Mouse (Mus musculus) midbrain, embryonic 10.5 days (tissue): ENCODE results near the gene Elavl1. TPM values are rescaled to one million over a fixed set of nuclear protein-coding genes. Genes with fewer than 3 reads are reported as not detected.
A peak's percentile ranks its signal among the peaks of the same experiment; 100 is the strongest.
"Not testable (repeated sequence)": the region's sequence is repeated elsewhere in the genome, so short reads cannot be mapped to it uniquely, and the experiment has no call there.

Experiments used
- DNase-seq: peaks from one replicate; pipeline ENCODE4 v3.0.0-alpha.2; 2017; ENCODE audit warnings: low spot score
- H3K27ac ChIP-seq: fragments of 300-500 bp; sonication (generic); replicated peaks from 2 replicates; pipeline ENCODE4 v1.5.1; 2016; ENCODE audit warnings: mild to moderate bottlenecking
- H3K27me3 ChIP-seq: fragments of 300-500 bp; sonication (generic); 2 replicates; pipeline ENCODE4 v1.6.1; 2016; ENCODE audit warnings: low read depth, mild to moderate bottlenecking; ENCODE audit not compliant: poor library complexity, severe bottlenecking
- H3K36me3 ChIP-seq: fragments of 300-500 bp; sonication (generic); 2 replicates; pipeline ENCODE4 v1.6.1; 2016; ENCODE audit warnings: mild to moderate bottlenecking, moderate library complexity
- H3K4me1 ChIP-seq: fragments of 300-500 bp; sonication (generic); 2 replicates; pipeline ENCODE4 v1.6.1; 2016
- H3K4me3 ChIP-seq: fragments of 300-500 bp; sonication (generic); 2 replicates; pipeline ENCODE4 v1.5.1; 2016; ENCODE audit warnings: mild to moderate bottlenecking, moderate library complexity
- H3K9me3 ChIP-seq: fragments of 300-500 bp; sonication (generic); replicated peaks from 2 replicates; pipeline ENCODE4 v1.6.1; 2016; ENCODE audit warnings: mild to moderate bottlenecking
- WGBS: fragments of 180-500 bp; shearing (Covaris S2); methylation state at CpG from one replicate; pipeline ENCODE4 v1.1.7; 2016; 5-methylcytosine and 5-hydroxymethylcytosine counted together
- polyA plus RNA-seq: library from polyadenylated mRNA; unstranded; fragments of >200 nt; fragmentation: Nextera tagmentation; extraction: Ambion mirVana; gene quantifications from 2 replicates; pipeline ENCODE4 v1.2.1, GENCODE M21; 2016

Gene Elavl1
- polyA plus RNA-seq, 1 experiment from 2014 or later: 364 TPM

GRCm38 (mm10) chr8:4267627-4268026, 57.6 kb downstream of the Elavl1 start:
- Histone ChIP-seq H3K4me3 (no peak overlapping the region), H3K4me1 (no peaks in the 10 kb centered on the region), H3K27ac (no peak overlapping the region), H3K36me3 (peaks cover 99% of the 10 kb centered on the region), H3K27me3 (no peaks in the 10 kb centered on the region), H3K9me3 (no peaks in the 10 kb centered on the region)
- DNase-seq: peak; percentile 28
- WGBS: 81% methylated on average over 15 of the region's 15 CpGs

- WGBS: 92% methylated on average over 15 of the region's 15 CpGs
- Histone ChIP-seq H3K9me3 (no peaks in the 10 kb centered on the region), H3K36me3 (peaks cover 100% of the 10 kb centered on the region), H3K27ac (no peak overlapping the region), H3K4me1 (no peaks in the 10 kb centered on the region), H3K27me3 (no peaks in the 10 kb centered on the region), H3K4me3 (no peak overlapping the region)
- DNase-seq: no peak
Measured at GRCm38 (mm10) chr8:4265160-4265914, 59.9 kb downstream of the Elavl1 start.

GRCm38 (mm10) chr8:4263105-4263791, 62.0 kb downstream of the Elavl1 start:
- Histone ChIP-seq H3K27me3 (no peaks in the 10 kb centered on the region), H3K4me1 (peaks cover 13% of the 10 kb centered on the region), H3K4me3 (no peak overlapping the region), H3K36me3 (peaks cover 87% of the 10 kb centered on the region), H3K27ac (no peak overlapping the region), H3K9me3 (no peaks in the 10 kb centered on the region)
- 85% methylated on average over 8 of the region's 8 CpGs for WGBS
- no peak for DNase-seq

- H3K4me3 ChIP-seq: peak overlapping the region; percentile 91; the same call in 1 of the 2 replicates
- no peak for DNase-seq
- H3K4me1 ChIP-seq: peaks cover 30% of the 10 kb centered on the region
- no peaks in the 10 kb centered on the region for H3K9me3 ChIP-seq
- peaks cover 87% of the 10 kb centered on the region for H3K36me3 ChIP-seq
- H3K27me3 ChIP-seq: no peaks in the 10 kb centered on the region
- H3K27ac ChIP-seq: peak overlapping the region; percentile 99; the same call in 1 of the 2 replicates
- WGBS: 89% methylated on average over 4 of the region's 4 CpGs
Measured at GRCm38 (mm10) chr8:4259805-4260170, 65.4 kb downstream of the Elavl1 start.

- Histone ChIP-seq H3K27ac (peak within 1 kb of the TSS; percentile 99), H3K4me3 (peak within 1 kb of the TSS; percentile 91), H3K4me1 (peaks cover 32% of the 10 kb centered on the region), H3K9me3 (no peaks in the 10 kb centered on the region), H3K36me3 (peaks cover 87% of the 10 kb centered on the region), H3K27me3 (no peaks in the 10 kb centered on the region)
- 7% methylated on average over 33 of the region's 33 CpGs for WGBS
- peak; percentile 97 for DNase-seq
Measured at GRCm38 (mm10) chr8:4259125-4259804, 65.9 kb downstream of the Elavl1 start, which contains the start of gene Ctxn1. Ctxn1 (minus strand) TSS chr8:4259274.

- H3K27ac ChIP-seq: peak overlapping the region; percentile 99
- H3K4me3 ChIP-seq: peak overlapping the region; percentile 91
- DNase-seq: no peak
- peaks cover 83% of the 10 kb centered on the region for H3K36me3 ChIP-seq
- peaks cover 38% of the 10 kb centered on the region for H3K4me1 ChIP-seq
- 0% methylated on average over 32 of the region's 32 CpGs for WGBS
- no peaks in the 10 kb centered on the region for H3K27me3 ChIP-seq
- H3K9me3 ChIP-seq: no peaks in the 10 kb centered on the region
Measured at GRCm38 (mm10) chr8:4258678-4259077, 66.5 kb downstream of the Elavl1 start.

- Histone ChIP-seq H3K9me3 (no peaks in the 10 kb centered on the region), H3K4me3 (peak overlapping the region; percentile 91), H3K27me3 (no peaks in the 10 kb centered on the region), H3K27ac (peak overlapping the region; percentile 99), H3K4me1 (peaks cover 42% of the 10 kb centered on the region), H3K36me3 (peaks cover 79% of the 10 kb centered on the region)
- WGBS: 3% methylated on average over 35 of the region's 35 CpGs
- DNase-seq: peak; percentile 89
Measured at GRCm38 (mm10) chr8:4258233-4258632, 67.0 kb downstream of the Elavl1 start.

- no peaks in the 10 kb centered on the region for H3K9me3 ChIP-seq
- WGBS: 78% methylated on average over 4 of the region's 4 CpGs
- H3K27ac ChIP-seq: peak overlapping the region; percentile 99
- H3K27me3 ChIP-seq: no peaks in the 10 kb centered on the region
- DNase-seq: no peak
- peaks cover 46% of the 10 kb centered on the region for H3K4me1 ChIP-seq
- peak overlapping the region; percentile 91 for H3K4me3 ChIP-seq
- peaks cover 70% of the 10 kb centered on the region for H3K36me3 ChIP-seq
Measured at GRCm38 (mm10) chr8:4257350-4257749, 67.9 kb downstream of the Elavl1 start.

GRCm38 (mm10) chr8:4256911-4257310, 68.3 kb downstream of the Elavl1 start:
- peak overlapping the region; percentile 99; the same call in 1 of the 2 replicates for H3K27ac ChIP-seq
- H3K4me3 ChIP-seq: peak overlapping the region; percentile 91; the same call in 1 of the 2 replicates

GRCm38 (mm10) chr8:4255471-4255870, 69.7 kb downstream of the Elavl1 start:
- not testable (repeated sequence) for H3K27ac ChIP-seq, H3K4me3 ChIP-seq, DNase-seq, H3K9me3 ChIP-seq, H3K27me3 ChIP-seq
- 85% methylated on average over 7 of the region's 7 CpGs for WGBS
- Histone ChIP-seq H3K36me3 (peaks cover 51% of the 10 kb centered on the region), H3K4me1 (peaks cover 53% of the 10 kb centered on the region)

More at GRCm38 (mm10) chr8:4256911-4257310, 68.3 kb downstream of the Elavl1 start:
- no peak for DNase-seq
- H3K4me1 ChIP-seq: peaks cover 50% of the 10 kb centered on the region
- no peaks in the 10 kb centered on the region for H3K27me3 ChIP-seq
- H3K36me3 ChIP-seq: peaks cover 65% of the 10 kb centered on the region
- WGBS: 76% methylated on average over 4 of the region's 4 CpGs
- no peaks in the 10 kb centered on the region for H3K9me3 ChIP-seq

GRCm38 (mm10) chr8:4254001-4254400, 71.2 kb downstream of the Elavl1 start:
- H3K4me1 ChIP-seq: peaks cover 53% of the 10 kb centered on the region

GRCm38 (mm10) chr8:4252934-4253841, 72.0 kb downstream of the Elavl1 start, which contains the start of gene Snapc2:
Snapc2 (plus strand) TSS chr8:4253080.
- H3K4me3 ChIP-seq: peak within 1 kb of the TSS; percentile 91
- WGBS: under 1% methylated on average over 69 of the region's 69 CpGs
- no peaks in the 10 kb centered on the region for H3K9me3 ChIP-seq
- peak; percentile 95 for DNase-seq
- H3K27ac ChIP-seq: peak within 1 kb of the TSS; percentile 95
- H3K36me3 ChIP-seq: peaks cover 52% of the 10 kb centered on the region
- H3K27me3 ChIP-seq: peaks cover 23% of the 10 kb centered on the region
- H3K4me1 ChIP-seq: peaks cover 58% of the 10 kb centered on the region

More at GRCm38 (mm10) chr8:4254001-4254400, 71.2 kb downstream of the Elavl1 start:
- peaks cover 49% of the 10 kb centered on the region for H3K36me3 ChIP-seq
- WGBS: 67% methylated on average over 6 of the region's 6 CpGs
- no peak for DNase-seq
- H3K27me3 ChIP-seq: peaks cover 15% of the 10 kb centered on the region
- H3K4me3 ChIP-seq: peak overlapping the region; percentile 91
- no peaks in the 10 kb centered on the region for H3K9me3 ChIP-seq
- H3K27ac ChIP-seq: no peak overlapping the region
